Mouse (Mus musculus): ENCODE measurements at regions not wholly inside any gene's neighbourhood (a gene's known extent, or its start where the extent isn't known, plus 50 kb on each side); places are given as distances from the start of the nearest gene placed in this dataset.

- Histone ChIP-seq H3K9me3 (replicated peaks) (no peaks in the 10 kb centered on the region), H3K9ac (no peak overlapping the region), H3K36me3 (no peaks in the 10 kb centered on the region), H3K4me2 (no peak overlapping the region), H3K4me1 (replicated peaks) (peaks cover 5% of the 10 kb centered on the region; the same call in 1 of the 2 replicates), H3K27me3 (replicated peaks) (peaks cover 14% of the 10 kb centered on the region), H3K27ac (ENCODE audit: poor library complexity, severe bottlenecking) (no peak overlapping the region), H3K4me3 (no peak overlapping the region)
- WGBS = 82% methylated on average over 3 of the region's 3 CpGs
- ATAC-seq (ENCODE audit: insufficient number of reproducible peaks, low FRiP score) = no peak
Measured at GRCm38 (mm10) chr14:67181586-67181985, 1172.6 kb upstream of the Gulo start.

- Histone ChIP-seq H3K4me2 (no peak overlapping the region), H3K9me3 (replicated peaks) (no peaks in the 10 kb centered on the region), H3K4me3 (no peak overlapping the region), H3K27me3 (replicated peaks) (peaks cover 14% of the 10 kb centered on the region), H3K27ac (ENCODE audit: poor library complexity, severe bottlenecking) (no peak overlapping the region), H3K36me3 (no peaks in the 10 kb centered on the region), H3K4me1 (replicated peaks) (peaks cover 5% of the 10 kb centered on the region; the same call in 1 of the 2 replicates), H3K9ac (no peak overlapping the region)
- no peak for ATAC-seq (ENCODE audit: insufficient number of reproducible peaks, low FRiP score)
Measured at GRCm38 (mm10) chr14:67179549-67179948, 1170.5 kb upstream of the Gulo start.

GRCm38 (mm10) chr14:67178329-67179039 is 1169.5 kb upstream of the Gulo start:
- H3K4me2 ChIP-seq = no peak overlapping the region
- no peak overlapping the region for H3K9ac ChIP-seq
- 30% methylated on average over 9 of the region's 9 CpGs for WGBS
- H3K27me3 ChIP-seq (replicated peaks) = peaks cover 14% of the 10 kb centered on the region
- H3K4me3 ChIP-seq = no peak overlapping the region
- H3K27ac ChIP-seq (ENCODE audit: poor library complexity, severe bottlenecking) = no peak overlapping the region
- H3K36me3 ChIP-seq = no peaks in the 10 kb centered on the region
- no peaks in the 10 kb centered on the region for H3K9me3 ChIP-seq (replicated peaks)
- H3K4me1 ChIP-seq (replicated peaks) = peaks cover 5% of the 10 kb centered on the region; the same call in 1 of the 2 replicates
- ATAC-seq (ENCODE audit: insufficient number of reproducible peaks, low FRiP score) = no peak

GRCm38 (mm10) chr14:67176672-67177071 is 1167.7 kb upstream of the Gulo start:
- no peak for ATAC-seq (ENCODE audit: insufficient number of reproducible peaks, low FRiP score)

GRCm38 (mm10) chr14:67176100-67176499 is 1167.1 kb upstream of the Gulo start:
- Histone ChIP-seq H3K4me2 (no peak overlapping the region), H3K9ac (no peak overlapping the region), H3K4me1 (replicated peaks) (no peaks in the 10 kb centered on the region), H3K9me3 (replicated peaks) (no peaks in the 10 kb centered on the region), H3K27ac (ENCODE audit: poor library complexity, severe bottlenecking) (no peak overlapping the region), H3K36me3 (no peaks in the 10 kb centered on the region), H3K4me3 (no peak overlapping the region), H3K27me3 (replicated peaks) (peaks cover 14% of the 10 kb centered on the region)
- ATAC-seq (ENCODE audit: insufficient number of reproducible peaks, low FRiP score) = no peak
- WGBS = 85% methylated on average over 6 of the region's 6 CpGs

More at GRCm38 (mm10) chr14:67176672-67177071, 1167.7 kb upstream of the Gulo start:
- no peaks in the 10 kb centered on the region for H3K9me3 ChIP-seq (replicated peaks)
- no peaks in the 10 kb centered on the region for H3K36me3 ChIP-seq
- peaks cover 14% of the 10 kb centered on the region for H3K27me3 ChIP-seq (replicated peaks)
- H3K27ac ChIP-seq (ENCODE audit: poor library complexity, severe bottlenecking) = no peak overlapping the region
- peaks cover 2% of the 10 kb centered on the region; the same call in 1 of the 2 replicates for H3K4me1 ChIP-seq (replicated peaks)
- 70% methylated on average over 6 of the region's 6 CpGs for WGBS
- no peak overlapping the region for H3K9ac ChIP-seq
- no peak overlapping the region for H3K4me3 ChIP-seq
- H3K4me2 ChIP-seq = no peak overlapping the region

GRCm38 (mm10) chr14:67174929-67175328 is 1165.9 kb upstream of the Gulo start:
- 78% methylated on average over 7 of the region's 7 CpGs for WGBS
- H3K4me2 ChIP-seq = no peak overlapping the region
- H3K27me3 ChIP-seq (replicated peaks) = peaks cover 14% of the 10 kb centered on the region
- H3K9ac ChIP-seq = no peak overlapping the region
- no peak overlapping the region for H3K27ac ChIP-seq (ENCODE audit: poor library complexity, severe bottlenecking)
- no peak overlapping the region for H3K4me3 ChIP-seq
- 0 out of 2 replicates have a peak, but pooled peaks cover 4% of the 10 kb centered on the region for H3K4me1 ChIP-seq (replicated peaks)
- no peak for ATAC-seq (ENCODE audit: insufficient number of reproducible peaks, low FRiP score)
- H3K36me3 ChIP-seq = no peaks in the 10 kb centered on the region
- no peaks in the 10 kb centered on the region for H3K9me3 ChIP-seq (replicated peaks)

GRCm38 (mm10) chr14:67170801-67171200 is 1161.8 kb upstream of the Gulo start:
- 80% methylated on average over 6 of the region's 6 CpGs for WGBS
- Histone ChIP-seq H3K9ac (no peak overlapping the region), H3K4me1 (replicated peaks) (0 out of 2 replicates have a peak, but pooled peaks cover 4% of the 10 kb centered on the region), H3K4me3 (no peak overlapping the region), H3K27me3 (replicated peaks) (no peaks in the 10 kb centered on the region), H3K36me3 (no peaks in the 10 kb centered on the region), H3K4me2 (no peak overlapping the region), H3K27ac (ENCODE audit: poor library complexity, severe bottlenecking) (no peak overlapping the region), H3K9me3 (replicated peaks) (no peaks in the 10 kb centered on the region)
- ATAC-seq (ENCODE audit: insufficient number of reproducible peaks, low FRiP score) = no peak

- H3K9me3 ChIP-seq (replicated peaks) = no peaks in the 10 kb centered on the region
- H3K9ac ChIP-seq = no peak overlapping the region
- no peak overlapping the region for H3K4me2 ChIP-seq
- 0 out of 2 replicates have a peak, but pooled peaks cover 4% of the 10 kb centered on the region for H3K4me1 ChIP-seq (replicated peaks)
- H3K27me3 ChIP-seq (replicated peaks) = no peaks in the 10 kb centered on the region
- 10% methylated on average over 3 of the region's 3 CpGs for WGBS
- no peak for ATAC-seq (ENCODE audit: insufficient number of reproducible peaks, low FRiP score)
- no peaks in the 10 kb centered on the region for H3K36me3 ChIP-seq
- no peak overlapping the region for H3K4me3 ChIP-seq
- H3K27ac ChIP-seq (ENCODE audit: poor library complexity, severe bottlenecking) = no peak overlapping the region
Measured at GRCm38 (mm10) chr14:67170248-67170647, 1161.2 kb upstream of the Gulo start.

GRCm38 (mm10) chr14:67169201-67169600 is 1160.2 kb upstream of the Gulo start:
- Histone ChIP-seq H3K9me3 (replicated peaks) (peaks cover 6% of the 10 kb centered on the region; the same call in 1 of the 2 replicates), H3K4me1 (replicated peaks) (0 out of 2 replicates have a peak, but pooled peaks cover 4% of the 10 kb centered on the region), H3K27me3 (replicated peaks) (no peaks in the 10 kb centered on the region), H3K4me2 (no peak overlapping the region), H3K9ac (no peak overlapping the region), H3K27ac (ENCODE audit: poor library complexity, severe bottlenecking) (no peak overlapping the region), H3K4me3 (no peak overlapping the region), H3K36me3 (no peaks in the 10 kb centered on the region)
- WGBS = 68% methylated on average over 1 of the region's 1 CpGs
- ATAC-seq (ENCODE audit: insufficient number of reproducible peaks, low FRiP score) = no peak

- Histone ChIP-seq H3K4me2 (no peak overlapping the region), H3K9me3 (replicated peaks) (peaks cover 11% of the 10 kb centered on the region; the same call in 1 of the 2 replicates), H3K36me3 (no peaks in the 10 kb centered on the region), H3K27ac (ENCODE audit: poor library complexity, severe bottlenecking) (no peak overlapping the region), H3K4me1 (replicated peaks) (peaks cover 11% of the 10 kb centered on the region), H3K4me3 (no peak overlapping the region), H3K27me3 (replicated peaks) (no peaks in the 10 kb centered on the region), H3K9ac (no peak overlapping the region)
- 84% methylated on average over 10 of the region's 10 CpGs for WGBS
- no peak for ATAC-seq (ENCODE audit: insufficient number of reproducible peaks, low FRiP score)
Measured at GRCm38 (mm10) chr14:67159996-67160395, 1151.0 kb upstream of the Gulo start.

- Histone ChIP-seq H3K4me3 (no peak overlapping the region), H3K9ac (no peak overlapping the region), H3K27me3 (replicated peaks) (no peaks in the 10 kb centered on the region), H3K4me1 (replicated peaks) (peaks cover 11% of the 10 kb centered on the region), H3K9me3 (replicated peaks) (0 out of 2 replicates have a peak, but pooled peaks cover 5% of the 10 kb centered on the region), H3K36me3 (no peaks in the 10 kb centered on the region), H3K4me2 (no peak overlapping the region), H3K27ac (ENCODE audit: poor library complexity, severe bottlenecking) (no peak overlapping the region)
- WGBS = 41% methylated on average over 9 of the region's 9 CpGs
- ATAC-seq (ENCODE audit: insufficient number of reproducible peaks, low FRiP score) = no peak
Measured at GRCm38 (mm10) chr14:67158867-67159266, 1149.9 kb upstream of the Gulo start.

- Histone ChIP-seq H3K4me2 (no peak overlapping the region), H3K4me3 (no peak overlapping the region), H3K9me3 (replicated peaks) (no peaks in the 10 kb centered on the region), H3K36me3 (no peaks in the 10 kb centered on the region), H3K27ac (ENCODE audit: poor library complexity, severe bottlenecking) (no peak overlapping the region), H3K27me3 (replicated peaks) (no peaks in the 10 kb centered on the region), H3K4me1 (replicated peaks) (peaks cover 16% of the 10 kb centered on the region), H3K9ac (no peak overlapping the region)
- no peak for ATAC-seq (ENCODE audit: insufficient number of reproducible peaks, low FRiP score)
- WGBS = 65% methylated on average over 8 of the region's 8 CpGs
Measured at GRCm38 (mm10) chr14:67156366-67156765, 1147.4 kb upstream of the Gulo start.
